Mouse (Mus musculus) liver, embryonic 15.5 days (tissue): ENCODE results near the gene Tab1. TPM values are rescaled to one million over a fixed set of nuclear protein-coding genes. Genes with fewer than 3 reads are reported as not detected.

Experiments
- ATAC-seq: fragments of 200-750 bp; cut with Nextera tagmentation; 2 replicates; pipeline ENCODE4 v1.8.0; 2017; ENCODE audit warnings: moderate number of reproducible peaks, mild to moderate bottlenecking, moderate library complexity; ENCODE audit not compliant: insufficient read depth
- H3K27ac ChIP-seq: fragments of 300-500 bp; sonication (generic); replicated peaks from 2 replicates; pipeline ENCODE4 v1.5.1; 2015; ENCODE audit warnings: mild to moderate bottlenecking, inconsistent platforms
- H3K27me3 ChIP-seq: fragments of 300-500 bp; sonication (generic); 2 replicates; pipeline ENCODE4 v1.6.1; 2015; ENCODE audit warnings: mild to moderate bottlenecking, inconsistent platforms
- H3K36me3 ChIP-seq: fragments of 300-500 bp; sonication (generic); replicated peaks from 2 replicates; pipeline ENCODE4 v1.6.1; 2015; ENCODE audit warnings: moderate library complexity, mild to moderate bottlenecking, inconsistent platforms
- H3K4me1 ChIP-seq: fragments of 300-500 bp; sonication (generic); replicated peaks from 2 replicates; pipeline ENCODE4 v1.6.1; 2015; ENCODE audit warnings: inconsistent platforms
- H3K4me2 ChIP-seq: fragments of 300-500 bp; sonication (generic); 2 replicates; pipeline ENCODE4 v1.6.1; 2015; ENCODE audit warnings: moderate library complexity, mild to moderate bottlenecking, inconsistent platforms
- H3K4me3 ChIP-seq: fragments of 300-500 bp; sonication (generic); replicated peaks from 2 replicates; pipeline ENCODE4 v1.5.1; 2015; ENCODE audit warnings: mild to moderate bottlenecking, inconsistent platforms
- H3K9ac ChIP-seq: fragments of 300-500 bp; sonication (generic); 2 replicates; pipeline ENCODE4 v1.6.1; 2015; ENCODE audit warnings: moderate library complexity, mild to moderate bottlenecking, inconsistent platforms
- H3K9me3 ChIP-seq: fragments of 300-500 bp; sonication (generic); replicated peaks from 2 replicates; pipeline ENCODE4 v1.6.1; 2016; ENCODE audit warnings: inconsistent platforms
- WGBS: fragments of 180-500 bp; shearing (Covaris S2); methylation state at CpG from one replicate; pipeline ENCODE4 v1.1.7; 2015; ENCODE audit warnings: mixed read lengths; ENCODE audit not compliant: insufficient replicate concordance; 5-methylcytosine and 5-hydroxymethylcytosine counted together
- polyA plus RNA-seq: library from polyadenylated mRNA; unstranded; fragments of >200 nt; fragmentation: Nextera tagmentation; extraction: Ambion mirVana; gene quantifications from 2 replicates; pipeline ENCODE4 v1.2.1, GENCODE M21; 2015

The Tab1 gene
- polyA plus RNA-seq, 1 experiment from 2014 or later: 11.0 TPM

GRCm38 (mm10) chr15:80163274-80163673, 30.3 kb downstream of the Tab1 start:
- ATAC-seq: no peak
- WGBS: 87% methylated on average over 11 of the region's 11 CpGs
- peaks cover 13% of the 10 kb centered on the region for H3K4me1 ChIP-seq
- H3K4me3 ChIP-seq: no peak overlapping the region
- H3K9ac ChIP-seq: no peak overlapping the region
- H3K27ac ChIP-seq: no peak overlapping the region
- no peaks in the 10 kb centered on the region for H3K9me3 ChIP-seq
- H3K4me2 ChIP-seq: no peak overlapping the region
- H3K36me3 ChIP-seq: peaks cover 41% of the 10 kb centered on the region
- H3K27me3 ChIP-seq: peaks cover 7% of the 10 kb centered on the region; the same call in 1 of the 2 replicates

GRCm38 (mm10) chr15:80163716-80164115, 30.8 kb downstream of the Tab1 start:
- peaks cover 7% of the 10 kb centered on the region; the same call in 1 of the 2 replicates for H3K27me3 ChIP-seq
- peaks cover 37% of the 10 kb centered on the region for H3K36me3 ChIP-seq
- H3K9ac ChIP-seq: no peak overlapping the region
- no peak overlapping the region for H3K4me2 ChIP-seq
- no peak for ATAC-seq
- no peak overlapping the region for H3K27ac ChIP-seq
- 84% methylated on average over 4 of the region's 4 CpGs for WGBS
- H3K4me1 ChIP-seq: peaks cover 9% of the 10 kb centered on the region; the same call in 1 of the 2 replicates
- no peak overlapping the region for H3K4me3 ChIP-seq
- H3K9me3 ChIP-seq: no peaks in the 10 kb centered on the region

- 49% methylated on average over 5 of the region's 5 CpGs for WGBS
- H3K27ac ChIP-seq: no peak overlapping the region
Observed at GRCm38 (mm10) chr15:80165396-80165795, 32.5 kb downstream of the Tab1 start.

GRCm38 (mm10) chr15:80169484-80169883, 36.6 kb downstream of the Tab1 start:
- Histone ChIP-seq H3K4me3 (no peak overlapping the region), H3K9me3 (no peaks in the 10 kb centered on the region), H3K9ac (no peak overlapping the region), H3K36me3 (no peaks in the 10 kb centered on the region), H3K27ac (no peak overlapping the region), H3K4me2 (no peak overlapping the region), H3K4me1 (peaks cover 11% of the 10 kb centered on the region; the same call in 1 of the 2 replicates), H3K27me3 (peaks cover 59% of the 10 kb centered on the region)
- no peak for ATAC-seq
- 74% methylated on average over 1 of the region's 1 CpGs for WGBS

More at GRCm38 (mm10) chr15:80165396-80165795, 32.5 kb downstream of the Tab1 start:
- Histone ChIP-seq H3K36me3 (peaks cover 20% of the 10 kb centered on the region), H3K4me1 (no peaks in the 10 kb centered on the region), H3K9ac (no peak overlapping the region), H3K9me3 (no peaks in the 10 kb centered on the region), H3K4me3 (no peak overlapping the region), H3K4me2 (no peak overlapping the region), H3K27me3 (peaks cover 18% of the 10 kb centered on the region)
- ATAC-seq: no peak

GRCm38 (mm10) chr15:80170357-80170756, 37.4 kb downstream of the Tab1 start:
- H3K9ac ChIP-seq: no peak overlapping the region
- no peak for ATAC-seq
- H3K36me3 ChIP-seq: no peaks in the 10 kb centered on the region
- peaks cover 67% of the 10 kb centered on the region for H3K27me3 ChIP-seq
- H3K4me2 ChIP-seq: no peak overlapping the region
- no peaks in the 10 kb centered on the region for H3K9me3 ChIP-seq
- H3K4me3 ChIP-seq: no peak overlapping the region
- H3K27ac ChIP-seq: no peak overlapping the region
- 27% methylated on average over 4 of the region's 4 CpGs for WGBS
- H3K4me1 ChIP-seq: peaks cover 14% of the 10 kb centered on the region; the same call in 1 of the 2 replicates

- H3K27ac ChIP-seq: no peak overlapping the region
Observed at GRCm38 (mm10) chr15:80171286-80171685, 38.4 kb downstream of the Tab1 start.

GRCm38 (mm10) chr15:80171791-80172190, 38.9 kb downstream of the Tab1 start:
- no peak overlapping the region for H3K4me2 ChIP-seq
- ATAC-seq: no peak
- peaks cover 14% of the 10 kb centered on the region; the same call in 1 of the 2 replicates for H3K4me1 ChIP-seq
- no peaks in the 10 kb centered on the region for H3K9me3 ChIP-seq
- H3K9ac ChIP-seq: no peak overlapping the region
- no peaks in the 10 kb centered on the region for H3K36me3 ChIP-seq
- no peak overlapping the region for H3K4me3 ChIP-seq
- no peak overlapping the region for H3K27ac ChIP-seq
- 22% methylated on average over 6 of the region's 6 CpGs for WGBS
- H3K27me3 ChIP-seq: peaks cover 80% of the 10 kb centered on the region

More at GRCm38 (mm10) chr15:80171286-80171685, 38.4 kb downstream of the Tab1 start:
- no peaks in the 10 kb centered on the region for H3K9me3 ChIP-seq
- no peak overlapping the region for H3K4me2 ChIP-seq
- H3K36me3 ChIP-seq: no peaks in the 10 kb centered on the region
- 14% methylated on average over 8 of the region's 8 CpGs for WGBS
- H3K4me3 ChIP-seq: no peak overlapping the region
- peaks cover 77% of the 10 kb centered on the region for H3K27me3 ChIP-seq
- ATAC-seq: no peak
- H3K4me1 ChIP-seq: peaks cover 14% of the 10 kb centered on the region; the same call in 1 of the 2 replicates
- H3K9ac ChIP-seq: no peak overlapping the region

GRCm38 (mm10) chr15:80173001-80173771, 40.3 kb downstream of the Tab1 start, which contains the start of gene Mgat3:
Gene Mgat3, plus strand, starts transcription at chr15:80173721.
- Histone ChIP-seq H3K27me3 (peaks cover 86% of the 10 kb centered on the region), H3K27ac (no peak within 1 kb of the TSS), H3K9me3 (no peaks in the 10 kb centered on the region), H3K4me2 (peak within 1 kb of the TSS; percentile 64), H3K9ac (peak within 1 kb of the TSS; percentile 30; the same call in 1 of the 2 replicates), H3K36me3 (no peaks in the 10 kb centered on the region), H3K4me3 (peak within 1 kb of the TSS; percentile 55), H3K4me1 (peaks cover 14% of the 10 kb centered on the region; the same call in 1 of the 2 replicates)
- ATAC-seq: peak; percentile 51
- WGBS: 8% methylated on average over 41 of the region's 85 CpGs

GRCm38 (mm10) chr15:80173781-80174597, 41.1 kb downstream of the Tab1 start:
- Histone ChIP-seq H3K4me2 (peak overlapping the region; percentile 64), H3K4me3 (peak overlapping the region; percentile 55), H3K9ac (peak overlapping the region; percentile 30; the same call in 1 of the 2 replicates), H3K27me3 (peaks cover 92% of the 10 kb centered on the region), H3K27ac (no peak overlapping the region), H3K36me3 (no peaks in the 10 kb centered on the region), H3K4me1 (peaks cover 14% of the 10 kb centered on the region; the same call in 1 of the 2 replicates), H3K9me3 (no peaks in the 10 kb centered on the region)
- 4% methylated on average over 47 of the region's 60 CpGs for WGBS
- ATAC-seq: no peak

- no peaks in the 10 kb centered on the region for H3K9me3 ChIP-seq
- H3K36me3 ChIP-seq: no peaks in the 10 kb centered on the region
- H3K27ac ChIP-seq: no peak overlapping the region
- peaks cover 14% of the 10 kb centered on the region; the same call in 1 of the 2 replicates for H3K4me1 ChIP-seq
- no peak for ATAC-seq
- peaks cover 96% of the 10 kb centered on the region for H3K27me3 ChIP-seq
- H3K4me2 ChIP-seq: peak overlapping the region; percentile 64; the same call in 1 of the 2 replicates
- no peak overlapping the region for H3K9ac ChIP-seq
- H3K4me3 ChIP-seq: peak overlapping the region; percentile 55; the same call in 1 of the 2 replicates
- 19% methylated on average over 5 of the region's 5 CpGs for WGBS
Observed at GRCm38 (mm10) chr15:80174598-80174875, 41.6 kb downstream of the Tab1 start.

GRCm38 (mm10) chr15:80175316-80175715, 42.4 kb downstream of the Tab1 start:
- H3K27ac ChIP-seq: no peak overlapping the region
- peaks cover 19% of the 10 kb centered on the region; the same call in 1 of the 2 replicates for H3K4me1 ChIP-seq
- H3K4me3 ChIP-seq: no peak overlapping the region
- no peak overlapping the region for H3K9ac ChIP-seq
- H3K27me3 ChIP-seq: peaks cover 92% of the 10 kb centered on the region
- no peak overlapping the region for H3K4me2 ChIP-seq
- no peaks in the 10 kb centered on the region for H3K9me3 ChIP-seq
- ATAC-seq: no peak
- 69% methylated on average over 9 of the region's 9 CpGs for WGBS
- H3K36me3 ChIP-seq: no peaks in the 10 kb centered on the region
